Mouse (Mus musculus): Measurements from ENCODE around the gene Itgam.
"Not testable (repeated sequence)": the region's sequence is repeated elsewhere in the genome, so short reads cannot be mapped to it uniquely, and the experiment has no call there.

The Itgam gene

DNA sequence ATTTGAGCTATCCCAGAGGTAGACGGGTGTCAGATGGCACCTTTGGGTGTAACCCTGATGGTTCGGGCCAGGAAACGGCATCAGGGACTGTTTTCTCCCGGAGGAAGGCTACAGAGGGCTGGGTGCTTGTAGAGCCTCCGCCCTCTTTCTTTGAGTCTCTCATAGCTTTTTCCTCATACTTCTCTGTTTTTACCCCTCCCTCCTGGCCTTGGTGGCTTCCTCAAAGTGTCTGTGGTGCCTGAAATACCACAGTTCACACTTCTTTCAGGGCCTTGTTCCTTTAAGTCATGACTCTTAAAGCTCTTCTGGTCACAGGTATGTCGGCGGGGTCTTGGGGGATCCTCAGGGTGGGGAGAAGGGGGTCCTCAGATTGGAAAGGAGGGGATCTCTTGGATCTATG is at the start of gene Itgam, which contains the start of gene Gm49368:
Itgam (plus strand) TSS at position 185 of the 400 bp plus-strand sequence.
Gm49368 (plus strand) TSS at position 228 of the 400 bp plus-strand sequence.
- no peak for DNase-seq

DNA sequence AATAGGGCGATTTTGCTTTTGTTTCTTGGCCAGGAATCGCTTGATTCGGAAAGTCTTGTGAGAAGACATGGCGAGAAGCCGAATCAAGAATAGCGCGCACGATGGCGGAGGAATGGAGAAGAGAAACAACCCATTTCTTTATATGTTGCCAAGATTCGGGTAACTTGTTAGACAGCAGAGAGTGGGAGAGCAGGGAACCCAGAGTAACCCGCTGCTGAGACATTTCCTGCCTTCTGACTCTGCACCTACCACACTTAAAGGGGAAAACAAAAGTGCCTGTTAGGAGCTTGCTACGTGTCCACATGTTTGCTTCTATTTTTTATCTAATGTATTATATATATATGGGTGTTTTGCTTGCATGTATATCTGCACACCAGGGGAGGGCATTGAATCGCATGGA is 49.3 kb upstream of the Itgam start:
- no peak for DNase-seq

DNA sequence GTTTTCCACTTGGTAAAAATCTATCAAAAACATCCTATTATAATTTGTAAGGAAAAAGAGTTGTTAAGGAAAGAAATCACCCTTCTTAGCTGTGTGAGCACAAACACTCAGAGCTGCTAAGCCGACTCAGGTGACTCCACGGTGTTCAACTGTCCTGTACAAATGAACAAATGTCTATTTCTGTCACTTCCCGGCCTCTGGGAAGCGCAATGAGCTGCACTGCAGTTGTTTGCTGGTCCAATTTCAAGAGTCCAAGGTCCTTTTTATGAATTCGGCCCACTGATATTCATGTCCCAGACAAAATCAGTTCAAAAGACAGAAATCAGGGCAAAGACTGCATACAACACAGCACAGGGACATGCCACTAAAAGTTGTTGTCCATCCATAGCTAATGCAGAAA is 46.3 kb upstream of the Itgam start:
- not testable (repeated sequence) for DNase-seq

DNA sequence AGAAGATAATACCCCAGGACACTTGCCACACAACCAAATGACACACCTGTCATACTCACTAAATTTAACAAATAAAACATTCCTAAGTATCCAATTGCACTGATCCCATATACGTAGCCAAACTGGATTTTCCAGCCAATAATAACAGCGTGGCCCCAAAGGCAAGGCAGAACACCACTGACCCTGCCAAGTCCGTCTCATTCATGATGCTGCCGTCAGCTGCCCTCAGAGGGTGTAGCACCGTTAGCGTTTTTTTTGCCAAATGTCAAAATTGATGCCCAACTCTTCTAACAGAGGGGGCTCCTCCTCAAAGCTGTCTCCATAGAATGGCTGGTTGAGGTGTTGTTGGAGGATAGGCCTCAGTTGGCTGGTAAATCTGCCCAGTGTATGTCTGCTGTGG is 45.8 kb upstream of the Itgam start:
- no peak for DNase-seq

DNA sequence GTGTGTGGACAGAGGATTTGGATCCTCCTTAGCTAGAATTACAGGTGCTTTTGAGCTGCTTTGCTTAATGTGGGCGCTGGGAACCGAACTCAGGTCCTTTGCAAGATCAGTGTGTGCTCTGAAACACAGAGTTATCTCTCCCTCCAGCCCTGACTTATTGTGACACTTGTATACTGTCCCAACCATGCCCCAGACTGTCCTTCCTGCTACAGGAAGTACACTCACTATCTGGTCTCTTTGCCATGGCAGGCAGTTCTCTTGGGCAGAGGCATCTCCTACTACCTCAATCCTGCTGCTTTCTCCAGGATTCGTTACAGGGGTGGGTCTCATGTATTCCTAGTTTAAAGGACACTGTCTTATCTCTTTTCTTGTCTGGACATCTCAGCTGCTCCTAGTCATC is 44.2 kb upstream of the Itgam start:
- no peak for DNase-seq

DNA sequence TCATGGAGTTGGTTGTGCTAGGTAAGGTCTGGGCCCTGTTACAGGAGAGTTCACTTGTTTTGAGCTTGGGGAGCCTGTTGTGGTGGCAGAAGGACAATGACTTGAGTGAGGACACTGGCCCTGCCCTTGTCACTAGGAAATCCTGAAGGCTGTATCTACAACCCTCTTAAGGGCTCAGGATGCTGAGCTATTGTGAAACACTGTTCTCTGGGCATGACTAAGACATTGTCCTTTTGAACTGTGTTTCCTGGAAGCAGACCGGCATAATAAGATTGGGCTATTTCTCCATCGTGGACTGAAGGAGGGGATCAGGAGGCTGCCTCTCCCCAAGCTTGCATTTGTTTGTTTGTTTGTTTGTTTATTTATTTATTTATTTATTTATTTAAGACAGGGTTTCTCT is 43.3 kb upstream of the Itgam start:
- DNase-seq, result no peak

DNA sequence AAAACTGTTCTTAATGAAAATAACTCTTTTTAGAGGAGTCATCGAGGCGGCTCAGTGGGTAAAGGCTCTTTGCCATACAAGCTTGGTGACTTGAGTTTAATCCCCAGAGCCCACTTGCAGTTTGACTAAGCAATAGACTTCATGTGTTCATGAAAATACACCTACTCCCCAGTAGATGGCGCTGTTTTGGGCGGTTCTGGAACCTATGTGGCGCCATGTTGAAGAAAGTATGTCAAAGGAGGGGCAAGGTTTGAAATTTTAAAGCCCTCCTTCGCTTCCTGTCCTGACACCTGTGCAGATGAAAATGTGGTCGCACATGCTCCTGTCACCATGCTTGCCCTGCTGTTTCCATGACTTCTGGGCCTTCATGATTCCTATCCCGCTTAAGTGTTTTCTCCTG is 39.5 kb upstream of the Itgam start:
- DNase-seq, result no peak

DNA sequence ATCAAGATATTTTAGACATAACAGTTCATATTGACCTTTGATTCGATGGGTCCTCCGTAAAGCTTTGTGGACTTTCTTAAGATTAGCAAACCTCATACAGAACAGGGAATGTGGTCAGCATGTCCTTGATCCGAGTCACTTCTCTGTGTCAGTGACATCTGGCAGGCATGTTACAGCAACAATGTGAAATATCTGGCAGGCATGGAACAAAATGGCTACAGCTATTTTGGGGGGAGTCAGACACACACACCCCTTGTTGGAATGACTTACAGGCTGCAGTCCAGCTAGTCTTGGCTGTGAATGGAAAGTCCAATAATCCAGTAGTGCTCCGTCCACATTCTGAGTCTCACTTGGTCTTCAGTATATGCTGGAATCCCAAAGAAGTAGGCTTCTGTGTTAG is 38.9 kb upstream of the Itgam start:
- no peak for DNase-seq

DNA sequence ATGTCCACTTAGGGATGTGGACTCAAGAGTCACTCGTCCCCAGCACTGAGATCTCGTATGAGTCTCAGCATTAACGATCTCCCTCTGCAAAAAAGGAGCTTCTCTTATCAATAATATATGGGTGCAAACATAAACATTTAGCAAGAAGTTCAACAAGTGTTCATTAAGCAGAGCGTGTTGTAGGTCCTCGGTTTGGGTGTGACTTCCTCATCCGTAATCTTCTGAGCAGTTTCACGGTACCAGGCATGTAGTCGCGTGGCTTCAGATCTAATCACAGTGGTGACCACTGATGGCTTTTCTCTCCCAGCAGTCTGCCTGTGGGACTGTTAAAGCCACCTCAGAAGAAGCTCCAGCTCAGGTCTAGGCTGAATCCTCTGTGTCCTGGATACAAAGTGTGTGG is 38.1 kb upstream of the Itgam start:
- no peak for DNase-seq

DNA sequence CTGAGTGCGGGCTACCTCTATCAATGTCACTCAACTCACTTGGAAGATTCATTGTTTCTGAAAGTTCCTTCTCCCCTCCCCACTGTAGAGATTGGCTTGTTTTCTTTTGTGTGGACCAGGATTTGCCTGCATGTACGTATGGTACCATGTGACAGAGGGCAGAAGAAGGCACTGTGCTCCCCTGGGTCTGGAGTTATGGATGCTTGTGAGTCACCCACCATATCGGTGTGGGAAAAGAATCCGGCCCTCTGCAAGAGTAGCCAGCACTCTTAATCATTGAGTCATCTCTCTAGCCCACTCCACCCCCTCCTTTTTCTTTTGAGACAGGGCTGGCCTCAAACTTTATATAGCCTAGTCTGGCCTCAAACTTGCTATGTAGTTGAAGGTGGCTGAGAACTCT is 37.5 kb upstream of the Itgam start:
- DNase-seq, result no peak

DNA sequence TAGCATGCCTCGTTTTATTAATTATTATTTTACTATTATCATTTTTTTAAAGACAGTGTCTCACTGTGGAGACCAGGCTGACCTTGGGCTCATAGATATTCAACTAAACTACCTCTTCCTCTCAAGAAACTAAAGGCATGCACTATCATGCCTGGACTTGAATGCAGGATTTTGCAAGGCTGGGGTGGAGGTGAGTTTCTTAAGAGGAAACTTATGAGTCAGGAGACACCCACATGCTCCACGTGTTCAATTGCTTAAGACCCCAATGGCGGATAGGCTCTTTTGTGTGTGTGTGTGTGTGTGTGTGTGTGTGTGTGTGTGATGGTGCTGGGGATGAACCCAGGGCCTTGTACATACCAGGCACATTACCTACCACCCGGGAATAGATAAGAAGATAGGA is 37.1 kb upstream of the Itgam start:
- no peak for DNase-seq

DNA sequence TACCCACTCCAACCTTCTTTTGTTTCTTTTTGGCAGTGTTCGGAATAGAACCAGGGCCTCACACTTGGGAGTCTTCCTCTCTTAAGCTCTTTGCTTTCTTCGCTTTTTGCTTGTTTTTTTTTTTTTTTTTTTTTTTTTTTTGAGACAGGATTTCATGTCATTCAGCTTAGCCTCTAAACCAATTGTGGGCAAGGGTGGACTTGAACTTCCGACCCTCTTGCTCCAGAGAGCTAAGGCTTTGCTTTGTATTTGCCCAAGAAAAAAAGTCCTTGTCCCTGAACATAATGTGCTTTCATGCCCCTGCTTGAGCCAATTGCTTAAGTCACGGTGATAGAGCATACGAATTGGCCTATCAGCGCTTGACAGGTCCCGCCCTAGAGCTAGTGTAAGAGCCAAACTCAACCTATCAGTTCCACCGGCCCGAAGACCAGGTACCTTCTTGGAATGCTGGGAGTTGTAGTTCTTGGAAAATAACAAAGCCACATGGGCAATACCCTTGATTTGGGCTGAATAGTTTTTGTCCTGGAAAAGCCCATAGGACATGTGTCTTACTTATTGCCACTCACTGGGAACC is 30.9 kb upstream of the Itgam start:
- DNase-seq, result no peak

DNA sequence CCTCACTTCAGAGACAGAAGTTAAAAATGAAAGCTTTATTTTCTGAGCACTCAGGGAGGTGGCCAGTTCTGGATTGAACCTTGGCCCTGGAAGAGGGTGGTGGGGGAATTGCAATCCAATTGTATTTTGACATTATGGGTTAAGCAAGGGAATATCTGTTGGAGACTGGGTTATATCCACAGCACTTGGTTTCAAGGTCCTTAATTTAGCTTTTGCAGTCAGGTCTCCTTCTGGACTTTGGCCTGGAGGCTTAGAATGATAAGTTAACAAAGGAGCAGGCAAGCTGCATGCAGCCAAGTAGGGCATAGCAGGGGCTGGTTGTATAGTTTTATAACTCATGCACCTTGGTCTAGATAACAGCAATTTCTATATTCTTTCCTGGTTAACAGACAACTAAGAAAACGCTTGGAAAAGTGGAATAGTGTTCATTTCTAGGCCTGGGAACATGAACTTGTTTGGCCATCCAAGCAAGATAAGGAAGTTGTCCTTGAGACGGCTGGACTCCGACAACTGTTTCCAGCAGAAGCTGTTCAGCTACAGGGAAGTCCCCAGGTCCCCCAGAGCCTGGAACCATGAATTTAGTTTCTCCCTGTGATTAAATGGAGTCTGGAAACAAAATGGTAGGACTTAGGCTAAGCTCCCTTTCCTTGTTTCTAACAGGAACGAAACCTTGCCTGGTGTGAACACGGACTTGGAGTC is 30.0 kb upstream of the Itgam start:
- DNase-seq, result no peak

DNA sequence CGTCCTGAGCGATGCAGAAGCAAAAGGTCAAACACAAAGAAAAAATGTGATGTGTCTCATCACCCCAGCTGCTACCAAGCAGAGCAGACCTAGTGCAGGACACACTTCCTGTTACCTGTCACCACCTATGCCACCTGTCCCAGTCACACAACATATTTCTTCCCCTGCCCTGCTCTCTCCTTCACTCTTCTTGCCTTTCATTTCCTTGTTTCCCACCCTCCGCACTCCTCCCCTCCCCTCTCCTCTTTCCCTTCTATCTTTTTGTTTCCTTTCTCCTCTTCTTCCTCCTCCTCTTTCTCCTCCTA is 29.5 kb upstream of the Itgam start:
- no peak for DNase-seq

DNA sequence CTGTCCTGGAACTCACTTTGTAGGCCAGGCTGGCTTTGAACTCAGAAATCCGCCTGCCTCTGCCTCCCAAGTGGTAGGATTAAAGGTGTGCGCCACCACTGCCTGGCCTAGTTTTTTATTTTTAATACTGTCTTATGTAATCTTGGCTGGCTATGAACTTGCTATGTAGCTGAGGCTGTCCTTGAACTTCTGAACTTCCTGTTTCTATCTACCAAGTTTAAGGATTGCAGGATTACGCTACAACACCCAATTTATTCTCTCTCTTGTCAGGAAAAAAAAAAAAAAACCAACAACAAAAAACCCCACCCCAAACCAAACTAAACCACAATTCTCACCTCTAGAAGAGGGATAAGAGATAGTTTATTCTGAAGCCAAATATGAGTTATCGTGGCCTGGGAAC is 28.8 kb upstream of the Itgam start:
- DNase-seq, result no peak

DNA sequence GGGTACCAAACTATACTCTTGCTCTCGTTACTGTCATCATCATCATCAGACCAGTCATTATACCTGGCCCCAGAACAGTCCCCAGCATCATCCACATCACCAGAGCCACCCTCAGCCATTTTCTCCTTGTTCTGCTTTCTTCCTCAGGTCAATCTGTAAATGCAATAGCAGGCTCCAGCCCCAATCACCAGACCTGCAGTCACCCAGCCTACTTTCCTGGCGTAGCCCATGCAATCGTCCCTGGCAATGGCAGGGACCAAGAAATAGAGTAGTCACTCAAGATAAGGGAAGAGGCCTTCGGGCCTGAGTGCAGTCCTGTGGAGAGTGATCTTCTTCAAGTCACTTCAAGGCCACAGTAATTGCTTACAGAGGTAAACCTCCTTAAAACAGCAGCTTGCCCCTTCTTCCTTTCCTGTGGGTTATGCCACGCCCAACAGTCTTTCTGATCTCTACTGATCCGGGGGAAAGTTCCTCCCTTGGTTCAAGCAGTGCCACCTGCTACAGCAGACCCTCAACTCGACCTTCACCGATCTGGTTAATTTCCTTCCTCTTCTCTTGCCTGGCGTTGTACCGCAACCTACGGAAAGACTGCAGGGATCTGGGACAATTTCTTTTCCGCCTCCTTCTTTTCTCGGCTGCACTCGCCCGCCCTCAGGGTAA is 20.1 kb upstream of the Itgam start:
- DNase-seq, result not testable (repeated sequence)

DNA sequence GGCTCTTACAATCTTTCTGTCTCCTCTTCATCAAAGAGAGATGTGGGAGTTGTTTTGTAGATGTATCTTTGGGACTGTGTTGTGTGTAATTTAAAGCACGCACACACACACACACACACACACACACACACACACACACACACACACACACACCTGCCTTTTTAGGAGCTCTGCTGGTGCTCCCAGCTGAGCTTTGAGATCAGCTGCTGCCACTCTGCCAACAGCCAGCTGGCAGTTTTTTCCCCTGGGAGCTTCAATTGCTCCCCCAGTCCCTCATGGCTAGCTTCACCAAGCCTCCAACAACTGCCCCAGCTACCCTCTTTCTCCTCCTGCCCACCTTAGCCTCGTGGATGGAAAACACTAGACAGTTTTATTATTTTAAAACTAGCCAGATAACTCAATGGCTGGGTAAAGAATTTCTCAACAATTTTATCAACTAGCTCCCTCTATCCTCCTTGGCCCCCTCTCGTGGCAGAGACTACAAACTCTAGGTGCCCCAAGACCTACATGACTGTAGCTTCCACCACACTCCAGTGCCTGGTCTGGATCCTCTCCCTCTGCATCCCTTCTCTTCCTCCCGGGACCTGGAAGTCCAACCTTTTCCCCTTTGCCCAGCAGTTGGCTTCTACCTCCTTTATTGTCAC is 18.2 kb upstream of the Itgam start:
- no peak for DNase-seq

DNA sequence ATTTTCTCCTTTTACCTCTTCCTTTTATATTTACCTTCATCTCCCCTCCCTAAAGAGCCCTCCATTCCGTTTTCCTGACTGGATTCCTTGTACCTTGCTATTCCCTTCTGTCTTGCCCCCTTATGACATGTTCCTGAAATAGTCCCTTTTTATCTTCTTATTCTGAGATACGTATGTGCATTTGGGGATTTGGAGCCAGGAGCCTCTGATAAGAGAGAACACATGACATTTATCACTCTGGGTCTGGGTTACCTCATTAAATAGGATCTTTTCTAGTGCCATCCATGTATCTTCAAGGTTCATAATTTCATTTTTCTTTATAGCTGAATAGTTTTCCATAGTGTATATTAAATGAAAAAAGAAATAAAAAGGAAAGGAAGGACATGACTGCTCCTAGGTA is 16.8 kb upstream of the Itgam start:
- no peak for DNase-seq

DNA sequence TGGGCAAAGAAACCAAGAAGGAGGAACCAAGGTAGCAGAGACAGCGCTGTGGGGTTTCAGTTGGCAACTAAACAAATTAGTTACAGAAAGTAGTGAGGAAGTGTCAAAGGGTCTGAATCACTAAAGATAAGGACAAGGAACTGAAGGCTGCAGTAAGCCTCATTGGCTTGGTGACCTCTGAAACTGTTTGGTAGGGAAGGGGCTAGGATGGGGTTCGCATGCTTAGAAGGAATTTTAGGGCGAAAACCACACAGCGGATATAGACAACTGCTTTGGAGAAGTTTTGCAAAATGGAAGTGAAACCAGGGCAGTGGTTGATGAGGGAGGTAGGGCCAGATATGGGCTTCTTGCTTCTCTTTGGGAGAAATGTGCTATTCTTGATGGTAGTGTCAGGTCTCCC is 13.6 kb upstream of the Itgam start:
- no peak for DNase-seq

DNA sequence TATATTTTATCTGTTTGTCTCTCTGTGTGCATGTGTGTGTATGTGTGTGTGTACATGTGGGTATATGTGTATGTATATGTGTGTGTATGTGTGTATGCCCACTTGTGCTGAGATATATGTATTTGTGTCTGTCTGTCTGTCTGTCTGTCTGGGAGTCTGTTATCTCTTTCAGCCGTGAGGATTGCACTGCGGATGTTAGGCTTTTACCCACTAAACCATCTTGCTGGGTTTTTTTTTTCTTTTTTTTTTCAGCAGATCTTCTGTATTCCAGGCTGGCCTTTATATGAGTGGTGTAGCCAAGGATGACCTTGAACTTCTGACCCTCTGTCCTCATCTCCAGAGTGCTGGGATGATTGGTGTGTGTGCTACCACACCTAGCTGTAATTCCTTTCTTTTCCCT is 13.2 kb upstream of the Itgam start:
- DNase-seq, result no peak

DNA sequence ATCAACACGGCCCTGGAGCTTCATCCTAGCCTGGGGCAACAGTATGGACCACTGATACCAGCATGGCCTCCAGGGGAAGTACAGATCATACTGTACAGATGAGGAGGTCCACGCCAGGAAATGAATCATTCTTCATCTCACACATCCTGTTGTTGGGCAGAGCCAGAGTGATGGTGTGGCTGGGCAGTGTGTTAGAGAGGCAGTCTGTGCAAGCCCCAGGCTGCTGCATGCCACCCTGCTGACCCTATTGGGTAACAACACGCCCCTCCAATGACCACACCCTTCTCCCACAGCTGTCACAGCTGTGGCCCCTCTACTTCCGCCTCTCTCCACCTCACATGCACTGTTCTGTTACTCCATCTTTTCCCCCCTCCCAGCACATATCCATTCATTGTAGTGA is 11.7 kb upstream of the Itgam start:
- no peak for DNase-seq

DNA sequence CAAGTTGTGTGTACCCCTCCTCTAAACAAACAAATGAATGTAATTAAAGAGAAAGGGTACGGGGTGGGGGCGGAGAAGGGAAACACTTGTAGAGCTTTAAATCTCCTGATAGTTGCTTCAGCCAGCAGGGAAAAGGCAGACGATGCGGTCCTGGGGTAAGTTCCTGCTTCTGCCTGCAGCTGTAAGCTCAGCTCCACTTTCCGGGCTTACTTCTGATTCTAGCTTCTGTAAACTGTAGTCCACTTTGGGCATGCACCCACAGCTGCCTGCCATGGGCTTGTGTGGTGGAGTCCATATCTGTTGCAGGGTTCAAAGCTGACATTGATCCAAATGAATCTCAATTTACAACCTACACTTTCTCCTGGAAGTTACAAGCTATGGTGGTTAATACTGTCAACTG is 9.4 kb upstream of the Itgam start:
- DNase-seq, result no peak

DNA sequence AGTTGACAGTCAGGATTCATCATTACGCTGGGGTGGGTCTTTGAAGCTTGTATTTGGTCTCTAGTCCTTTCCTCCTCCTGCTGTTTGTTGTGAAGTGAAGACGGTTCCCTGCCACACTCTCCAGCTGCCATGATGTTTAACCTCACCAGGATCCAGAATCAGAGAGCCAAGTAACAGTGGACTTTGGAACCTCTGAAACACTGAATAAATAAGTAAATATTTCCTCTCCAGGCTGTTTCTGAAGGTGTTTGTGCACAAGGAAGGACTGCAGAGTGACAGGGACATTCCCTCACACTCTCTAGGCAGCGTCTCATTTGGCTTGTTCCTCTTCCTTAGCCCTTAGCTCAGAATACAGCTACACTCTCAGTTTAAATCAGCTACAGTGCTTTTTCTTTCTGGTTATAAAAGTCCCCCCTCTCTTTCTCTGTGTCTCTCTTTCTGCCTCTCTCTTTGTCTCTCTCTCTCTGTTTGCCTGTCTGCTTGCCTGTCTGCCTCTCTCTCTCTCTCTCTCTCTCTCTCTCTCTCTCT is 5.5 kb upstream of the Itgam start:
- no peak for DNase-seq

DNA sequence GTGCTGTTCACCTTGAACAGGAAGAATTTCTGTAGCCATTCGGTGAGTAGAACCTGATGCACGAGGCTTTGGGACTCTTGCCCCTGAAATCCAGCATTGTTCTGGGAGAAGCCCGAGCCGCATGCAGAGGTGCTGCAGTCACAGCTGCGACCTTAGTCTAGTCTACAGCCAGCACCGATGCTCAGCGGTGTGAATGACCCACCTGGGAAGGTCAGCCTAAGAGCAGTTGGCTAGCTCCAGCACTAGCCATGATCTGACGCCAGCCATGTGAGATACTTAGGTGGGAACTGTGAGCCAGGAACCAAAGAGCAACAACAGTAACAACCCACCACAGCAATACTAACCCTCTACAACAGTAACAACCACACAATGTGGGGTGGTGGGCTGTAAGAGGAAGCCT is 4.6 kb upstream of the Itgam start:
- no peak for DNase-seq
